Mouse (Mus musculus) brown adipose tissue, adult 24 weeks (tissue): ENCODE data around the gene Pam16. TPM values are rescaled to one million over a fixed set of nuclear protein-coding genes. Genes with fewer than 3 reads are reported as not detected.
A peak's percentile ranks its signal among the peaks of the same experiment; 100 is the strongest.

Source experiments
- H3K27ac ChIP-seq: fragments of 200-500 bp; replicated peaks from 2 replicates; pipeline ENCODE4 v1.5.1; 2012; ENCODE audit warnings: low read depth, mild to moderate bottlenecking, low read length
- H3K4me1 ChIP-seq: fragments of 200-500 bp; 2 replicates; pipeline ENCODE4 v1.6.1; 2012; ENCODE audit warnings: low read length, mixed read lengths; ENCODE audit not compliant: control insufficient read depth, insufficient read depth, insufficient read length
- H3K4me3 ChIP-seq: fragments of 200-500 bp; 2 replicates; pipeline ENCODE4 v1.5.1; 2012; ENCODE audit warnings: low read depth, mild to moderate bottlenecking, low read length, moderate library complexity; ENCODE audit not compliant: insufficient read depth
- polyA plus RNA-seq: library from polyadenylated mRNA; stranded (reverse); fragments of >200 nt; gene quantifications from 2 replicates; pipeline ENCODE4 v1.2.4, GENCODE M21; 2012; ENCODE audit not compliant: missing spikeins, insufficient read depth, insufficient read length

Pam16 gene
- polyA plus RNA-seq, 1 experiment = 178 TPM

DNA sequence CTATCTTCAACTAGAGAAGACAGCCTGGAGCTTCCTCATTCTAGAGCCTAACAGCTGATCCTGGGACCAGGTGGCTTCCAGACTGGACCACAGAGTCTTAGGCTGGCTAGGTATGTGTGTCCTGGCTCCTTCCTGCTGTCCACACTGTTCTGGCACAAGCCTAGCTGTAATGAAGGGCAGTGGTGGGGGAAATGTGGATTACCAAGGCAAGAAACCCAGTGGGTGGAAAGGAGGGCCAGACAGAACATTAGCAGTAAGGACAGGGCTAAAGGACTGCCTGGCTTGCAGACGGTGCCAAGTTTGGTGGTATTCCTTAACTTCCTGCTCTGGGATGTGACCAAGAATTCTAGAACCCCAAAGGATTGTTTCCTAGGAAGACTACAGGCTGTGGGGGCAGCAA, 26.3 kb upstream of the Pam16 start:
- H3K4me1 ChIP-seq = peaks cover 35% of the 10 kb centered on the region
- no peak overlapping the region for H3K4me3 ChIP-seq
- H3K27ac ChIP-seq = peak overlapping the region; percentile 42

DNA sequence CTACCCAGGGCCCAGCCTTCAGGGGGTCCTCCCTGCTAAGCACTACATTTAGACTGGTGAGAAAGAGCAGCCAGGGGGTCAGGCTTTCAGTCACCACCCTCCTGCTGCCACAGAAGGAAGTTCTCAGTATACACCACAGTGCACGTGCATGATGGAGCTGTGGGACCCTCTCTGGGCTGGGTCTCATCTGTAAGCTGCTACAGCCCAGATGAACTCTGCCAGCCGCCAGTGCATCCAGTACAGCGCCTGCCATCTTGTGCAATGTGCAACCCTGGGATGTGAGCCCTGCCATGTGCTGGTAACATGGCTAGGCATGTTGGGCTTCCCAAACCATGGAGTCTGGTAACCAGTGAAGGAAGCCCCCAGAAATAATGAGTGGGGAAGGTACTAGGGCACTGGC, 25.4 kb upstream of the Pam16 start:
- Histone ChIP-seq H3K4me3 (no peak overlapping the region), H3K27ac (no peak overlapping the region), H3K4me1 (peaks cover 29% of the 10 kb centered on the region)

DNA sequence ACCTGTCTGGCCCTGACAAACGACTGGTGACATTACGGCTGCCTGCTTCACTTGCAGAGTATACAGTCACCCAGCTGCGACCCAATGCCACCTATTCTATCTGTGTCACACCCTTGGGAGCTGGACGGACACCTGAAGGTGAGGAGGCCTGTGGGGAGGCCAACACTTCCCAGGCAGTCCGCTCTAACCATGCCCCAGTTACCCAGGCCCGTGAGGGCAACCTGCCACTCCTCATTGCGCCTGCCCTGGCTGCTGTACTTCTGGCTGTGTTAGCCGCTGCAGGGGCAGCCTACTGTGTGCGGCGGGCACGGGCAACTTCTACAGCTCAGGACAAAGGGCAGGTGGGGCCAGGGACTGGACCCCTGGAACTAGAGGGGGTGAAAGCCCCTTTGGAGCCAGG, 24.9 kb upstream of the Pam16 start:
- peak overlapping the region; percentile 1; the same call in 1 of the 2 replicates for H3K27ac ChIP-seq

DNA sequence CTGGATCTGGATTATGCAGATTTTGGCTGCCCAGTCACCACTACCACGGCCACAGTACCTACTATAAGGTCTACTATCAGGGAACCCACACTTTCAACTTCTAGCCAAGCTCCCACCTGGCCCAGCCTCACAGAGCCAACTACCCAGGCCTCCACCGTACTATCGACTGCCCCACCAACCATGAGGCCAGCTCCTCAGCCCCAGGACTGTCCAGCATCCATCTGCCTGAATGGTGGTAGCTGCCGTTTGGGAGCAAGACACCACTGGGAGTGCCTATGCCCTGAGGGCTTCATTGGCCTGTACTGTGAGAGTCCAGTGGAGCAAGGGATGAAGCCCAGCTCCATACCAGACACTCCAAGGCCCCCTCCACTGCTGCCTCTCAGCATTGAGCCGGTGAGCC, 24.4 kb upstream of the Pam16 start:
- H3K4me1 ChIP-seq = peaks cover 26% of the 10 kb centered on the region
- peak overlapping the region; percentile 1; the same call in 1 of the 2 replicates for H3K27ac ChIP-seq
- no peak overlapping the region for H3K4me3 ChIP-seq

More for the DNA sequence above, 24.9 kb upstream of the Pam16 start:
- peaks cover 29% of the 10 kb centered on the region for H3K4me1 ChIP-seq
- H3K4me3 ChIP-seq = no peak overlapping the region

DNA sequence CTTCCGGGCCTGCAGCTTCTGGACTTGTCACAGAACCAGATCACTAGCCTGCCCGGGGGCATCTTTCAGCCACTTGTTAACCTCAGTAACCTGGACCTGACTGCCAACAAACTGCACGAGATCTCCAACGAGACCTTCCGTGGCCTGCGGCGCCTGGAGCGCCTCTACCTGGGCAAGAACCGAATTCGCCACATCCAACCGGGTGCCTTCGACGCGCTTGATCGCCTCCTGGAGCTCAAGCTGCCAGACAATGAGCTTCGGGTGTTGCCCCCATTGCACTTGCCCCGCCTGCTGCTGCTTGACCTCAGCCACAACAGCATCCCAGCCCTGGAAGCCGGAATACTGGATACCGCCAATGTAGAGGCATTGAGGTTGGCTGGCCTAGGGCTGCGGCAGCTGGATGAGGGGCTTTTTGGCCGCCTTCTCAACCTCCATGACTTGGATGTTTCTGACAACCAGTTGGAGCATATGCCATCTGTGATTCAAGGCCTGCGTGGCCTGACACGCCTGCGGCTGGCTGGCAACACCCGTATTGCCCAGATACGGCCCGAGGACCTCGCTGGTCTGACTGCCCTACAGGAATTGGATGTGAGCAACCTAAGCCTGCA, 23.7 kb upstream of the Pam16 start:
- Histone ChIP-seq H3K4me3 (no peak overlapping the region), H3K4me1 (peaks cover 29% of the 10 kb centered on the region), H3K27ac (no peak overlapping the region)

DNA sequence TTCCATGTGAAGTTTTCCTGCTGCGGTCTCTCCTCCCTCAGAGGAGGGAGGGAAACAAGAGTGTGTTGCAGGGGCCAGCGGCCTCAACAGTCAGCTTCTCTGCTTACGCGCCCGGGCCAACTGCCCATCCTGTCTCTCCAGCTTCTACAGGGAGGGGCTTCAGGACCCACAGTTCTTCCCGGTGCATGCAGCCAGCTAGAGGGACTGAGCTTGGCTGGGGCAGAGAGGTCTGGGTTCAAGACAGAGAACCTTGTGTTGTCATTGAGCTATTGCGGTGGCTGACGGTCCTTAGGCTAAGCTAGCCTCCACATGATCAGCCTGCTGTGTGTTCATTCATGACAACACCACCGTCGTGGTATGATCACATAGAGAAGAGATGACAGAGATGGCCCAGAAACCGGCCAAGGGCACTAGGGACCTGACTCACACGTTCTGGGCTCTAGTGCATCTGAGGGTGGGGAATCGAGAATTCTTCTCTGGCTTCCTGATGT, 22.9 kb upstream of the Pam16 start:
- no peak overlapping the region for H3K4me3 ChIP-seq
- peaks cover 29% of the 10 kb centered on the region for H3K4me1 ChIP-seq
- peak overlapping the region; percentile 50 for H3K27ac ChIP-seq

DNA sequence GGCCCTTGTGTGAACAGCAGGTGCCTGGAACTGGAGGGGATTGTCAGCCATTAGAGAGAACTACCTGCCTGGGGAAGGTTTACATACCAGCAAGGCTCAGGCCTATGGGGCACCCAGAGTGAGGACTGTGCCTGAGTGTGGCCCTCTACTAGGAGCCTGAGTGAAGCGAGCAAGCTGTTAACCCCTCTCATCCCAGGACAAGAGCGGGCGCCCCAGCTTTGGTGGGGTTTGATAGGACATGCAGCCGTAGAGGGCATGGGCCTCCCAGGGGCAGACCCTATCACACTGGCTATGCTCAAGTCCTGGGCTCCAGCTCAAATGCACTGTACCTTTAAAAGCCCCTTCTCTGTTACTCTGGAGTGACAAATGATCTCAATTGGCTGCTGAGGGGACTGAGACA, 22.0 kb upstream of the Pam16 start:
- peaks cover 24% of the 10 kb centered on the region for H3K4me1 ChIP-seq
- H3K4me3 ChIP-seq = no peak overlapping the region
- peak overlapping the region; percentile 50 for H3K27ac ChIP-seq

DNA sequence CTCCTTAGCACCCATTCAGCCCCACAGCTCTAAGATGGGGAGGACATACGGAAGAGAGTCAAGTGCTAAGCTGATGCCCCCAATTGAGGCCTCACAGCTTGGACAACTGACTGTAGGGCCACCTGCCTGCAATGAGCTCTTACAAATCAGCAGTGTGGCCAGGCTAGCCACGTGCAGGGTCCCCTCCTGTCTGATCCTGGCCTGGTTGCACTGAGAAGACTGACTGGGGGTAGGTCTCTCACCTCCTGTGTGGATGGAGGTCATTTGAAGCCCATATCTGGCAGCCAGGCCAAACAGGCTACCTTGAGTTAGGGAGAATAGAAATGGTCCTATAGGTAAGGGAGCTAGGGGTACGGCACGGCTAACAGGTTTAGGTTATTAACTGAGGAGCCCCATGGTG, 21.1 kb upstream of the Pam16 start:
- Histone ChIP-seq H3K4me1 (peaks cover 18% of the 10 kb centered on the region), H3K27ac (no peak overlapping the region), H3K4me3 (no peak overlapping the region)

DNA sequence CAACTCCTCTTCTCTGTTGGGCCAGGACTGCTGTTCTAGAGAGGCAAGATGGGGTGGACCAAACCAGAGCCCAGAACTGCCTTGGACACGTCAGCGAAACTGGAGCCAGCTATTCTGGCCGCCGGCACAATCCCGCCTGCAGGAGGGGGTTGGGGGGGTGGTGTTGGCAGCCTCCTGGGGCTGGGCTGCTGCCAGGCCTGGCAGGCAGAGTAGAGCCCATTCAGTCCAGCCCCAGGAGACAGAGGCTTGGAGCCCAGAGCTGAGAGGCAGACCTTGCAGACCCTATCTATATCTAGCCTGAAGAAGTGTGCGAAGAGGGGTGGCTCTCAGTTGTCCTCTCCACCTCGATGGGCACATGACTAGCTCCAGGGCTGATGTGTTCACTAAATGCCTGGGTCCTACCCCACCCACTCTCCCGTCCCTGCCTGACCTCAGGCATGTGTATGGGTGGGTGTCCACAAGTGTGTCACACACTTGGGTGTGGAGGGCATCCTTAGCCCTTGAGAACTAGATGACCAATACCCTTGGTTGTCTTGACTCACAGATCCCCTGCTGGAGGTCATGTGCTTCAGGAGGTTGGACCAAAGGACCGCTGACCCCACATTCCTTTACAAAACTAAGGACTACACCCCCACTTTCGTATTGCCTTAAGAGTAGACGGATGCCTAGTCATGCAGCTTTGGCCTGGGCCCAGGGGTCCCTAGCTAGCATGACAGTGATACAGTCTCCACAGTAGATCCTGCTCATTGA, 19.1 kb upstream of the Pam16 start:
- Histone ChIP-seq H3K4me1 (peaks cover 10% of the 10 kb centered on the region), H3K27ac (peak overlapping the region; percentile 61; the same call in 1 of the 2 replicates), H3K4me3 (no peak overlapping the region)

DNA sequence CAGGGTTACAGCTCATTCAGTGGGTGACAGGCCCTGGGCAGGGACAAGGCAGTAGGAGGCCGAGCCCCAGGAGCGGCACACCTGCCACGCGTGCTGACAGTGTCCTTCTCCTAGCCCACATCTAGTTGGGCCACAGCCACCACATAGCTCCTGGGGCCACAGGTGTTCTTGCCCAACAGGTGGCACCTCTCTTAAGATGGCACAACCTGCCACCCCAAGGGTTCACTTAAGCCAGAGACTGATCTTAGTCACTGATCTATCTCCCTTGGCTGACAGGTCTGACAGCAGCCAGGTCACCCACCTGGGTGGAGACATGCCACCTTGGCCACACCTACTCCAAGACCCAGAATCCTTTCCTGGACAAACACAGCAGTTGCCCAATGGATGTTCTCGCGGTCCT, 18.1 kb upstream of the Pam16 start:
- peaks cover 10% of the 10 kb centered on the region for H3K4me1 ChIP-seq
- H3K4me3 ChIP-seq = peak overlapping the region; percentile 32
- H3K27ac ChIP-seq = peak overlapping the region; percentile 61

DNA sequence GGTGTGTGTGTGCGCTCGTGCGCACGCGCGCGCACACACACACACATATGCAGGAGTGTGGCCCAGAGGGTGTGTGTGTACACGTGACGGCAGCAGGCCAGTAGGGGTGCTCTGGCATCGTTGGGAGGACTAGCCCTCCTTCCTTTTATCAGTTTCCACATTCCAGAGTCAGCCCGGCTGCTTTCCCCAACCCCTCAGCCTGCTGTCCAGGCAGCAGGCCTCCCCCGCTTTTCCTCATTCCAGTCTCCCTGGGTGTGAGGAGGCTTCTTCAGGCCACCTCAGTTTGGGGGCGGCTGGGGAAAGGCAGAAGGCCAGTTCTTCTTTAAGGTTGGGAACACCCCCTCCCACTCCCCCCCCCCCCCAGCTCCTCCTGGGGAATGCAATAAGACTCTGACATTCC, 17.4 kb upstream of the Pam16 start:
- Histone ChIP-seq H3K4me3 (peak overlapping the region; percentile 81), H3K4me1 (peaks cover 10% of the 10 kb centered on the region), H3K27ac (peak overlapping the region; percentile 40)

DNA sequence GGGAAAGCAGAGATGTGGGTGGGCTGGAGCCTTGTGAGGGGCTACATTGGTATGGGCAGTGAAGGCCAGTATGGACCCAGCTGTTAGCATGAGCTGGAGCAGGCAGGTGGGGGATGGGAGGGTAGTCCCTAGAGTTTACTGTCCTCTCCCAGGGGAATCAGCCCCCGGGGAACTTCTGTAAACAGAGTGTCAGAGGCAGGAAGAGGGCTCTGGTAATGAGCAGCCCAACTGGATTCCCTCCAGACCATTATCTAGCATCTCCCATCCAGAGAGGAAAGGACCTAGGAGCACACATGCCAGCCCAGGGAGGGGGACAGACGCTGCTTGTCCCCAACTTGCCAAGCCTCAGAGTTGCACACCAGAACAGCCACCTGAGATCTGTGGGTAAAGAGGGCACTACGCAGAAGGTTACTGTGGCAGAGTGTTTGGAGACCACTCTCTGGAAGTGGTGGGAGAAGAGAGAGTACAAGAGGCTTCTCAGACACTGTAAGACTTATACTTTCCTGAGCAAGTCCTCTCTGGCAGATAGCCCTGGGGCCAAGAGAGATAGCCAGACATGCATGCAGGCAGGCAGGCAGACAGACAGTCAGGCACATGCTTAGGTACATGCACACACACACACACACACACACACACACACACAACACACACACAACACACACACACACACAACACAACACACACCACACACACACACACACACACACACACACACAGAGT, 16.5 kb upstream of the Pam16 start:
- H3K27ac ChIP-seq = peak overlapping the region; percentile 42
- peak overlapping the region; percentile 81 for H3K4me3 ChIP-seq
- H3K4me1 ChIP-seq = peaks cover 10% of the 10 kb centered on the region

DNA sequence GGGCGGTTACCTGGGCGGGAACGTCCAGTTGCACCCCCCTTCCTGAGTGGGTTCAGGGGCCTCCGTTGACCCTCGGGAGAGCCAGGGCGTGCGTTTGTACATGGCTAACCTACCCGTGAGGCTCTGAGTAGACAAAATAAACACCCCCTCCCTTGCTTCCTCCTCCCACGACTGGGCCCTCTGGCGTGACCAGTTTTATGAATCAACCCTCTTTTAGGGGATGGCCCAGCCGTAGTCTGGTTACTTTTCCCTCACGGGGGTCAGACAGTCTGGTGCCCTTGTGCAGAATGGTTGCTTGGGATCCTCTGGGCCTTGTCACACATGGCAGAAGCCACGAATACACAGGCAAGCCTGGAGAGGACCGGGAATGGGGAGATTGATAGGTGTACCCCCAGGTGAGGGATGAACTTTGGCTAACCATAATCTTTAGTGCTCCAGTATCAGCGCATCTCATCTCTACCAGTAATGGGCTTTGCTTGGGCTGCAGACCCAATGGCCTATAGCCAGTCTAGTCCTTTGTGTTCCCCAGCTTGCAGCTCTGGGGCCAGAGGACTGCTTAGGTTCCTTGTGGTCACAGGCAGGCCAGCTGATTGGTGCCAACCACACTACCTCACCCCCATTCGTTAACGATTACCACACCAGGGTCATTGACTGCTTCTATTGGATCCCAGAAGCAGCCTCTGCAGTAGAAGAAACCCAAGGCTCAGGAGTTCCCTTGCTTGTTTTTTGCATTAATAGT, 15.6 kb upstream of the Pam16 start:
- H3K4me3 ChIP-seq = peak overlapping the region; percentile 81
- H3K4me1 ChIP-seq = peaks cover 10% of the 10 kb centered on the region
- H3K27ac ChIP-seq = peak overlapping the region; percentile 51

DNA sequence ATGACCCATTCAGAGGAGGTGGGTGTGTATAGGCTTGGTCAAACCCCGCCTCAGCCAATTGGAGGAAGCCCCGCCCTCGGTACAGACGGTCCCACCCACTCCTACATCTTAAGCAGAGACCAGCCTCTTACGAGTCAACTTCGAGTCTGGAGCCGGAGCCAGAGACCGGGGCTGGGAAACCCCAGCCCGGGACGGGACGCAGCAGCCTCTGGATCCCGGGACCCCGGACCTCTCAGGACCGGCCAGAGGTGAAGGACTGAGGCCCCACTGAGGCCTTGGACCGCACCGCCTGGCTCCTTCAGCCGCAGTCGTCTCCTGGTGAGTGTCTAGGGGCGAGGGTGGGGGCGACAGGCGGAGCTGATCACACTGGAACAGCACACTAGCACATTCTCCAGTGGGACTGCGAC, 15.0 kb upstream of the Pam16 start, which contains the start of the genes Vasn and Dnaja3:
Vasn (plus strand) TSS at position 111 of the 407 bp plus-strand sequence.
Dnaja3 (plus strand) TSS at position 159 of the 407 bp plus-strand sequence.
- Histone ChIP-seq H3K4me1 (peaks cover 10% of the 10 kb centered on the region), H3K27ac (peak within 1 kb of the TSS; percentile 51), H3K4me3 (peak within 1 kb of the TSS; percentile 81)
